Mouse (Mus musculus) ZHBTc4 (cell line): ENCODE measurements around the gene Zdhhc9.

Experiments used
- DNase-seq: peaks from one replicate; pipeline ENCODE4 v3.0.0-alpha.2; 2011; ENCODE audit warnings: low read depth, low spot score

Gene Zdhhc9

GRCm38 (mm10) chrX:48170368-48170767 lies 38.3 kb downstream of the Zdhhc9 start:
- no peak for DNase-seq

DNA sequence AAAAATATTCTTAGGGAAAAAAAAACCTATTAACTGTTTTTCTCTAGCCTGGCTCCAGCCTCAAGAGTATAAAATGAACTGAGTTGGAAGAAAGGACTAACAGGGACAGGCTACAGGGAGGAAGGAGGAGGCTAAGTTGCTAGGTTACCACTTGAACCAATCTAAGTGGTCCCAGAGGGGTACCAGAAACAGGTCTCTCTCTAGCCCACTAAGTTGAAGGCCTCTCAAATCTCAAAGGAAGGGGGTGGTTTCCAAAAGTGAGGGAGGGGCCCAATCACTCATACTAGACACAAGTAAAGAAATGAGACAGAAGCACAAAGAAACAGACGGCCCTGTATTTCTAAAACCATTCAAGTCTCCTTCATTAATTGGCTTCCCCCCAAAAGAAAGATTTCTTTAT lies 38.8 kb downstream of the Zdhhc9 start:
- DNase-seq, result no peak

DNA sequence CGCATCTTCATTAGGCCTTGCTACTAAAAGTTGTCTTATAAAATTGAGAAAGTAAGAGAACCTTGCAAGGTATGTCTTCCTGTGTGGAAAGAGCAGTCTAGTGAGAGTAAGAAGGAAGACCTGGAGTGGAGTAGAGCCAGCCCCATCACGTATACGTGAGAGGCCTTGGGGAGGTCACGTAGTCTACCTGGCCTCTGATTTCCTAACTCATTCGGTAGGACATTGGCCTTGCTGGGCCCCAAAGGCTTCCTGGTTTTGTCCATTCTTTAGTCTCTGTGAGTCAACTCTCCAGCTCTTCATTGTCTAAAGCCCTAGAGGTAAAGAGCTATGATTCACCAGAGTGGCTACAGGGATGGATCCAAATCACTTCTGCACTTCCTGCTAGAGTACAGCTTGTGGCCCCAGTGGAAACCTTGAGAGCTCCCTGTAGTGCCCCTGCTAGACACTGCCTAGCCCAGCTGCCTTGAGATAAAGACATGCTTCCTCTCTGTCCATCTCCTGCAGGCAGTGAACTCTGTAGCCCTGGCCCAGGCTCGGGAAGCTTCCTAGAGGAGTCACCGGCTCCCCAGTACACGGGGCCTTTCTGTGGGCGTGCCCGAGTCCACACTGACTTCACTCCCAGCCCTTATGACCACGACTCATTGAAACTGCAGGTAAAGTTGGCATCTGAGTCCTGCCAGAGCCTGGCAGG lies 50.3 kb downstream of the Zdhhc9 start:
- no peak for DNase-seq

DNA sequence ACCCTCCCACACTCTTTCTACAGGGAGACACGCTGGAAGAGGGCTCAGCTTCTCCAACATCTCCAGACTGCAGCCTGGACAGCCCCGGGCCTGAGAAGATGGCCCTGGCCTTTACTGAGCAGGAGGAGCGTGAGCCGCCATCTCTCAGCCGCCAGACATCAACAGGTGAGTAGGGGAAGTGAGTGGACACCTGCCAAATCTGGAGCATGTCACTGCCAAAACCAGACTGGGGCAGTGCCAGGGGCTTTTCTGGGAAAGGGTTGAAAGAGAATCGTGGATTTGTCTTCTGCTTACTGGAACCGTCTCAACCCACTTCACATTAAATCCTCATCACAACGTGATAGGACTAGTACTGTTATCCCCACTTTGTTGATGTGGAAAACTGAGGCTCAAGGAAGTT lies 51.3 kb downstream of the Zdhhc9 start:
- DNase-seq, result no peak

DNA sequence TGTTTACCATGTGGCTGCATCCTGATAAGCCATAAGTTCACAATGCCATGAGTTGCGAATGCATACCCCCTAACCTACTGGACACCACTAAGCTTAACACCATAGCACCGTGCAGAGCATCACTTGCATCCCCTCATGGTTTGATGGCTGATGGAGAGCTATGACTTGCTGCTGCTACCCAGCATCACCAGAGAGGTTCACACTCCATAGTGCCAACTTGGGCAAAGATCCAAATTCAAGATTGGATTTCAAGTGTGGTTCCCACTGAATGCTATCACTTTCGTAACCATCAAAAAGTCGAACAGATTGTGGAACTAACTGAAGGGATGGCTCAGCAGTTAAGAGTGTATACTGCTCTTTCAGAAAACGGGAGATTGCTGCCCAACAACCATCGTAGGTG lies 53.2 kb downstream of the Zdhhc9 start:
- DNase-seq, result no peak

DNA sequence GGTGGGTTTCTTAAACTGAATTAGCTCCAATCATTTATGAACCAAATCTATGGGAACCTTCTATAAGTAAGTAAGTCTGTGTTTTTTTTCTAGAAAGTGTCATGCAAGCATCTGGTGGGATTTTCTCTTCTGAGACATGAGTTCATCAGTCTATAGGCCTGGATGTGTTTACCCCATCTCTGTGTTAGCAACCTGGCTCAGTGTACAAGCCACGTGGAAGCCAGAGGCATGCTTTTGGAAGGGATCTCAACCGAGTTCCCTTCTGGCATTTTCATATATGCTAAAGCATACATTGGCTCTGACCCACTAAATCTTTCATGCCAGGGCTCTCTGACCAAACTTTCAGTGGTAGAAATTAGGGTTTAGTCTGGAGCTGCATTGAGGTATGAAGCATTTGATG lies 54.7 kb downstream of the Zdhhc9 start:
- no peak for DNase-seq

GRCm38 (mm10) chrX:48153414-48153813 lies 55.3 kb downstream of the Zdhhc9 start:
- DNase-seq, result no peak

- no peak for DNase-seq
Observed at GRCm38 (mm10) chrX:48152106-48152505, 56.6 kb downstream of the Zdhhc9 start.

DNA sequence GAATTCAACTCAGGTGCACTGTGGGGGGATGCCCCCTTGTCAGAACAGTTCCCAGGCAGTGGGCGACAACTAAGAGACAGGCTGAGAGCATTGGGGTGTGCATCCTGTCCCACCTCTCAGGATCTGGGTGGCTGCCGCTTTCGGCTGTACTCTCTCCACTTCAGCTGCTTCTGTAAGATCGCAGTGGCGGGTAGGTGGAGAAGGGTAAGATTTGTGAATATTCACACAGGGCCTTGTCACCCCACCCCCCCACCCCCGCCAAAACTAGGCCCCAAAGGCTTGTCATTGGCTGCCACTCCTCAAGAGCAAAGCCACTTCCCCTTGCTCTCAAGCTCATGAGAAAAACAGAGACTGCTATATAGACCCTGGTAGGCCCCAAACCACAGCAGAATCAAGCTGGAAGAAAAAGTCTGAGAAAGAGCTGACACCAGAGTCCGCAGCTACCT lies 60.9 kb downstream of the Zdhhc9 start:
- no peak for DNase-seq

DNA sequence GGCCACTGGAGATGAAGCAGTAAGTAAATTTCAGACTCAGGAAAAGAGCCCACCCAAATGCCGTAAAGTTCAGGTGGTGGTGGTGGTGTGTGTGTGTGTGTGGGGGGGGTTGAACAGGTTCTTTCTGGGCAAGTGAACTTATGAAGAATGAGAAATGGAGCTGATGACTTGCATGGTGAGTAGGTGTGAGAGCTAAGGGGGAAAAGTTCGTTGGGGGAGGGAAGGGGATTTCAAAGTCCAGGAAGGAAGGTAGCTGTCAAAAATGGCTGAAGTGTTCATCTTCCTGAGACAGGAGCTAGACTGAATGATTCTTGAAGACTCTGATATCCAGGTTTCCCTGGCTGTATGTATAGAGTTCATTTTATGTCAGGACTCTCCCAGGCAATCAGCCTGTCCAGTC lies 61.5 kb downstream of the Zdhhc9 start:
- DNase-seq, result no peak

DNA sequence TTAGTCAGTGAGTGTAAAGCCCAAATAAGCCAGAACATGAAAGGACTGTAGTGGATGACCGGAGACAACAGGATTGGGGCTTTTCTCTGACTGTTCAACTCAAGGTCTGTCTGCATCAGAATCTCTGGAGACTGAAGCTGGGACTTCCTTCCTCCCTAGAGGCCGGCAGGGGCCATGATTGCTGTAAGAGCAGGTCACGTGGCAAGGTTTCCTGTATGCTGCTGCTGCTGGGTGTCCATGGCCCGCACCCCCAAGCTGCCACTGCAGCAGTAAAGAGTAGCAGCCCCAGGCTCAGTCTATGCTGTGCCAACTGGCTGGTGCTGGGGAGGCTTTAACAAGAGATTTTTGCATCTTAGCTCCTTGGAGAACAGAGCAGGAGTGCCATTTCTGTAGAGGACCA lies 62.4 kb downstream of the Zdhhc9 start, which contains the start of gene Sash3:
Gene Sash3 (plus strand): TSS at position 175 of the 400 bp plus-strand sequence.
- no peak for DNase-seq

DNA sequence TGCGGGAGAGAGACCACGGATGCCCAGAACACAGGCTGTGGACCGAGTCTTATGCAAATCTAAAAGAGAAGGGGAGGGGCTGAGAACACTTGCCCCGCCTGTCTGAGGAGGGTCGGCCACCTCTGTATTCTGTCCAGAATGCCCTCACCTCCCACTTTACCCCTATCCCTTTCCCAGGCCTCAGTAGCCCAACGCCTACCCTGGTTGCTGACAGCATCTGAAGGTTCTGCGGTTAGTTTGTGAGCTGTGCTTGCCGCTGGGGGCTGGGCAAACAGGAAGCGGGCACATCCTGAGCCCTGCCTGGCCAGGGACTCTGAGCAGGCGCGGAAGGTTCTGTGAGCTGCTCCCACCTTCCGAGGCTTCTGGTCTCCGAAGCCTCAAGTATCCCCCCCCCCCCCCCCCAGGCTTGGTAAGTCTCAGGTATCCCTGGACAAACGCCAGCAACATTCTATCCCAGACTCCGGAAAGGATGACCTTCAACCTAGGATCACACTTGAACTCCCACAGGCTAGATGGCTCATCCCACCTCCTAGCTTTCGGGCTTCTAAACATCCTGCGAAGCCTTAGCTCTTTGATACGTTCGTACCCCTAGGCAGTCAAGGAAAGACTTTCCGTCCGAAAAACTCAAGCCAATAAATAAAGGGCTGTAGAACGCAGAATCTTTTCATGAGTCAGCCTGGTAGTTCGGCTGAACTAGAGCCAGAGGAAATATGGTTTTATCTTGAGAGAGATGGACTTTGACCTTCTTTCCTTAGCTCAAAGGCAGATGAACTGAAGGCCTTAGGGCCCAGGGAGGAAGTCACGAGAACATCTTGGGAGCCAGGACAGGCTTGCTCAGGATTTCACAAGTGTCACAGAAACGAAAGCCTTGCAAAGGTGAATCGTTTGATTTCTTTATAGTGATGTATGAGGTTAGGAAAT lies 65.0 kb downstream of the Zdhhc9 start:
- DNase-seq, result peak; percentile 26

GRCm38 (mm10) chrX:48141481-48141880 lies 67.2 kb downstream of the Zdhhc9 start:
- peak; percentile 23 for DNase-seq

GRCm38 (mm10) chrX:48140286-48140877 lies 68.3 kb downstream of the Zdhhc9 start:
- no peak for DNase-seq

DNA sequence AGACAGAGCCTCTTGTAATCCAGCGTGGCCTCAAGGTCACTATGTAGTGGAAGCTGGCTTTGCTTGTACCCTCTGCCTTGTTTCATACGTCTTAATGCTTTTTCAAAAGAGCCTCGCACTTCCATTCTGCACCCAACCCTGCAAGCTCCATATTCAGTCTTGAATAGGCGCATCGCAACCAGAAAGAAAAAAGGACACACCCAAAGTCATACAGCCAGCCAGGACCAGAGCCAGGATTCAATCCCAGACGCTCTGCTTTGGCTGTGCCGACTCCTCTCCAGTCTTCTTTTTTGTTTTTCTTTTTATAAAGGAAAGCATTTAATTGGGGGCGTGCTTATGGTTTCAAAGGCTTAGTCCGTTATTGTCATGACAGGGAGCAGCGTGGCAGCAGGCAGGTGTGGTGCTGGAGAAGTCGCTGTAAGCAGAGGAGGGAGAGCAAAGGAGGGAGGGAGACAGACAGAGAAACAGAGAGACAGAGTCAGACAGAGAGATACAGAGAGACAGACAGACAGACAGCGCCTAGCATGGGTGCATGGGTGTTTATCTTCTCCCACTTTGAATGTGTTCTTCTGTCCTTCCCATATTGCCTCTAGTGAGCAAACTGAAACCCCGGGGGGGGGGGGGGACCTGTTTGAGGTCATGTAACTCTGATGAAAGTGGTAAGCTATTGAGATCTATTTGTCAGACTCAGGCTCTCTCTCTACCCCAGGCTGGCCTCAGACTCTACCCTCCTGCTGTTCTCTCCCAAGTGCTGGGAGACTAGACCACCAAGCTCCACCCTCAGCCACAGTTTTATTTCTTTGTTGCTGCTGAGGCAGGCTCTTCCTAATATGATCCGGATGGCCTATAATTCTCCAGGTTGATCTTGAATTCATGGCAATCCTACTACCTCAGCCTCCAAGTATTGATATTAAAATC lies 69.1 kb downstream of the Zdhhc9 start:
- DNase-seq, result peak; percentile 65

DNA sequence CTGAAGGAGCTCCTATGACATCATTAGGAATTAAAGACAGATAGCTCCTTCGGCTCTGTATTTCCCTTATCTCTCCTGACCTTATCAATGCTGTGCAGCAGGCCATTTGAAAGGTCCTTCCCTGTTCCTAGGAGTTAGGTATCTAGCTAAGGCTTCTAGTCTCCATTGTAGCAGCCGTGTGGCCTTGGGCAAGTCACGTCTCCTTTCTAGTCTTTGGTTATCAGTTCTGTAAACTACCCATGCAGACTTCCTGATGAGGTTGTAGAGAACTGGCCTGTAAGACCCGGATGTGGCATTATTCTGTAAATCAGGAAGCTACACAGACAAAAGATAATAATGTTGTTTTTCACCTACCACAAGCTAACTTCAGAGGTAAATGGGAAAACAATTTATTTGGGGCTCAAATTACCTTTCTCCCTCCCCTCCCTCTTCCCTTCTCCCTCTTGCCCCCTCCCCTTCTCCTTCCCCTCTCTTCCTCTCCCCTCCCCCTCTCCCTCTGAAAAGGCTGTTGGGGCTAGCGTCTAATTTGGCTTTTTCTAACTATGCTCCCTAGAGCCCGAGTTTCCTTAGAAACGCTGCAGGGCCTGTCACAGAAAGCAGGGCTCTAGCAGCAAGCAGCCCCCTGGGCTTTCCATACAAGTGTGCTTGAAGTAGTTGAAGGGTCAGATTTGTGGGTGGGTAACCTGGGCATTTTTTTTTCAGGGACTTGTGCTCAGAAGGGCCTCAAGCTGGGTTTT lies 70.0 kb downstream of the Zdhhc9 start:
- peak; percentile 26 for DNase-seq

GRCm38 (mm10) chrX:48138011-48138410 lies 70.7 kb downstream of the Zdhhc9 start:
- DNase-seq, result peak; percentile 42

GRCm38 (mm10) chrX:48136935-48137334 lies 71.7 kb downstream of the Zdhhc9 start:
- no peak for DNase-seq

DNA sequence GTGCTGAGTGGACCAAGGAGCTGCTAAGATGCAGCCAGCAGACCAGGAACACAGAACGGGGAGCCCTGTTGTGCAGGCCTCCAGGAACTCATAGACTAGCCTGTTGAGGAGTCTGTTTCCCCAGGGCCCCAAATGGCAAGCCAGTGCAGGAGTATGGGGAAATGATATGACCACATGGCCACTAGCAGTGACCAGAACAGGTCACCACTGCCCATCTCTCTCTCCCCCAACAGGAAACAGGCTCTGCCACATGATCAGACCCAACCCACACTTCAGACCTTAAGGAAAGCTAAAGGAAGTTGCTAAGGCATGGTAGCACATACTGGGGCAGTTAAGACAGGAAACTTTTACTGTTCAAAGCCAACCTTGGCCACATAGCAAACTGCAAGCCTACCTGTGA lies 79.5 kb downstream of the Zdhhc9 start:
- DNase-seq, result no peak

GRCm38 (mm10) chrX:48127502-48128218 lies 81.0 kb downstream of the Zdhhc9 start:
- DNase-seq, result peak; percentile 11
